Mouse (Mus musculus) urinary bladder, postnatal 36 days (tissue): Measurements from ENCODE around the gene Kat6b.
"Not testable (repeated sequence)": the region's sequence is repeated elsewhere in the genome, so short reads cannot be mapped to it uniquely, and the experiment has no call there.

Experiments
- DNase-seq, 2 experiments: peaks; one replicate each; pipeline ENCODE4 v3.0.0; 2022; ENCODE audit warnings: low spot score in 2 of 2, mixed read lengths in 1 of 2

Kat6b gene

GRCm38 (mm10) chr14:21659652-21660051, 178.4 kb downstream of the Kat6b start:
- peak; percentile 51 to 57 for DNase-seq

GRCm38 (mm10) chr14:21662465-21663142, 181.4 kb downstream of the Kat6b start:
- DNase-seq: no peak

- DNase-seq: no peak
Observed at GRCm38 (mm10) chr14:21669218-21669617, 188.0 kb downstream of the Kat6b start.

GRCm38 (mm10) chr14:21669633-21670421, 188.6 kb downstream of the Kat6b start:
- DNase-seq: no peak

GRCm38 (mm10) chr14:21670422-21671006, 189.3 kb downstream of the Kat6b start:
- DNase-seq: not testable (repeated sequence)

GRCm38 (mm10) chr14:21673100-21673499, 191.9 kb downstream of the Kat6b start:
- no peak for DNase-seq

- DNase-seq: no peak
Observed at GRCm38 (mm10) chr14:21674471-21674870, 193.2 kb downstream of the Kat6b start.

GRCm38 (mm10) chr14:21676223-21676622, 195.0 kb downstream of the Kat6b start:
- DNase-seq: no peak

- peak in 1 of 2 experiments; percentile 41 for DNase-seq
Observed at GRCm38 (mm10) chr14:21678509-21679285, 197.5 kb downstream of the Kat6b start.

- no peak for DNase-seq
Observed at GRCm38 (mm10) chr14:21679631-21680201, 198.5 kb downstream of the Kat6b start.

GRCm38 (mm10) chr14:21682681-21683129, 201.5 kb downstream of the Kat6b start:
- DNase-seq: peak; percentile 8 to 61

GRCm38 (mm10) chr14:21683834-21684233, 202.6 kb downstream of the Kat6b start:
- DNase-seq: no peak

GRCm38 (mm10) chr14:21685411-21686146, 204.3 kb downstream of the Kat6b start:
- DNase-seq: no peak

GRCm38 (mm10) chr14:21686376-21687279, 205.4 kb downstream of the Kat6b start:
- no peak for DNase-seq

- no peak for DNase-seq
Observed at GRCm38 (mm10) chr14:21691070-21691469, 209.8 kb downstream of the Kat6b start.

- no peak for DNase-seq
Observed at GRCm38 (mm10) chr14:21695020-21695419, 213.8 kb downstream of the Kat6b start.

- no peak for DNase-seq
Observed at GRCm38 (mm10) chr14:21696186-21696830, 215.1 kb downstream of the Kat6b start.

- no peak for DNase-seq
Observed at GRCm38 (mm10) chr14:21702691-21703090, 221.5 kb downstream of the Kat6b start.

GRCm38 (mm10) chr14:21703255-21703654, 222.0 kb downstream of the Kat6b start:
- DNase-seq: no peak
